Mouse (Mus musculus) neural tube, embryonic 12.5 days (tissue): ENCODE results near the gene Calhm6. TPM values are rescaled to one million over a fixed set of nuclear protein-coding genes. Genes with fewer than 3 reads are reported as not detected.

ENCODE experiments used
- ATAC-seq: fragments of 200-750 bp; cut with Nextera tagmentation; 2 replicates; pipeline ENCODE4 v1.8.0; 2017; ENCODE audit warnings: low read depth, mild to moderate bottlenecking, moderate TSS enrichment, moderate library complexity; ENCODE audit not compliant: low FRiP score
- H3K27ac ChIP-seq: fragments of 300-500 bp; sonication (generic); 2 replicates; pipeline ENCODE4 v1.5.1; 2016
- H3K27me3 ChIP-seq: fragments of 300-500 bp; sonication (generic); replicated peaks from 2 replicates; pipeline ENCODE4 v1.6.1; 2016; ENCODE audit warnings: mild to moderate bottlenecking
- H3K36me3 ChIP-seq: fragments of 300-500 bp; sonication (generic); 2 replicates; pipeline ENCODE4 v1.6.1; 2016; ENCODE audit warnings: mild to moderate bottlenecking
- H3K4me1 ChIP-seq: fragments of 300-500 bp; sonication (generic); 2 replicates; pipeline ENCODE4 v1.6.1; 2016
- H3K4me2 ChIP-seq: fragments of 300-500 bp; sonication (generic); replicated peaks from 2 replicates; pipeline ENCODE4 v1.6.1; 2016; ENCODE audit warnings: mild to moderate bottlenecking
- H3K4me3 ChIP-seq: fragments of 300-500 bp; sonication (generic); 2 replicates; pipeline ENCODE4 v1.5.1; 2016
- H3K9ac ChIP-seq: fragments of 300-500 bp; sonication (generic); 2 replicates; pipeline ENCODE4 v1.6.1; 2016; ENCODE audit warnings: mild to moderate bottlenecking
- H3K9me3 ChIP-seq: fragments of 300-500 bp; sonication (generic); 2 replicates; pipeline ENCODE4 v1.6.1; 2016; ENCODE audit warnings: mild to moderate bottlenecking
- WGBS: fragments of 180-500 bp; shearing (Covaris S2); methylation state at CpG from one replicate; pipeline ENCODE4 v1.1.7; 2016; 5-methylcytosine and 5-hydroxymethylcytosine counted together
- polyA plus RNA-seq: library from polyadenylated mRNA; unstranded; fragments of >200 nt; fragmentation: Nextera tagmentation; extraction: Ambion mirVana; gene quantifications from 2 replicates; pipeline ENCODE4 v1.2.1, GENCODE M21; 2016

Gene Calhm6
- polyA plus RNA-seq, 1 experiment from 2014 or later: 0.29 TPM

DNA sequence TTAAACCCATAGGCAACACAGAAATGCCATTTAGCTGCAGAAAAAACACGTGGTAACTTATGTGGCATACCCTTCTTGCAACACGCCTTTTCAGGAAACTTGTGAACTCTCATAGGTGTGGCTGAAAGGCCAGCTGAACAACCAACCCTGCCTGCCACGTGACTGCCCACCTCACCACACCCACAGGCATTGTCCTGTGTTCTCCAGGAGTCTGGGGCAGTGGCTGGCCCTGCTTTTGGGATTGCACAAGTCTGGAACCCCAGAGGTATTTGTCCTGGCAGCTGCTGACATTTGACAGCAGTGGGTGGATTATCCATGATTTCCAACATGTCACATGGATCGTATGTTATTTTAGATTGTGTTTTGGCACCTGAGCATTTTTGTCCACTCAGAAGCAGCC is 12.0 kb upstream of the Calhm6 start:
- Histone ChIP-seq H3K9me3 (no peaks in the 10 kb centered on the region), H3K4me2 (no peak overlapping the region), H3K9ac (no peak overlapping the region), H3K27ac (no peak overlapping the region), H3K27me3 (no peaks in the 10 kb centered on the region), H3K4me1 (no peaks in the 10 kb centered on the region), H3K4me3 (no peak overlapping the region), H3K36me3 (no peaks in the 10 kb centered on the region)
- ATAC-seq: no peak
- 76% methylated on average over 4 of the region's 4 CpGs for WGBS

DNA sequence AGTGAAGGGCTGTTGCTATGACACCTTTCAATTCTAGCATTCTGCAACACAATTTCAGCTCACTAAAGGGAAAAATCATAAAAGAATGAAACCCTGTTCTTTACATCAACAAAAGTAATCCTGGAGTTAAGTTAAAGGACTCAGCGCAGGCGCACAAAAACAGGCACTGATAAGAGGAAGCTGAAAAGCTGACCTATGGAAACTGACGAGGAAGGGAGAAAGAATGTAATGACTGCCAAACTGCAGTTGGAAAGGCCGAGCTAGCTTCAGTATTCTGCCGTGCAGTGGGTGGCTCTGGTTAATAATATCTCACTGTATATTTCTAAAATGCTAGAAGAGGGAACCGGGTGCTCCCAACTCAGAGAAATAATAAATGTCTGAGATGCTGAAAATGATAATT is 10.2 kb upstream of the Calhm6 start:
- no peaks in the 10 kb centered on the region for H3K27me3 ChIP-seq
- no peak for ATAC-seq
- no peak overlapping the region for H3K4me2 ChIP-seq
- no peak overlapping the region for H3K27ac ChIP-seq
- H3K36me3 ChIP-seq: no peaks in the 10 kb centered on the region
- WGBS: 77% methylated on average over 6 of the region's 6 CpGs
- no peak overlapping the region for H3K4me3 ChIP-seq
- H3K9ac ChIP-seq: no peak overlapping the region
- H3K9me3 ChIP-seq: no peaks in the 10 kb centered on the region
- H3K4me1 ChIP-seq: no peaks in the 10 kb centered on the region

DNA sequence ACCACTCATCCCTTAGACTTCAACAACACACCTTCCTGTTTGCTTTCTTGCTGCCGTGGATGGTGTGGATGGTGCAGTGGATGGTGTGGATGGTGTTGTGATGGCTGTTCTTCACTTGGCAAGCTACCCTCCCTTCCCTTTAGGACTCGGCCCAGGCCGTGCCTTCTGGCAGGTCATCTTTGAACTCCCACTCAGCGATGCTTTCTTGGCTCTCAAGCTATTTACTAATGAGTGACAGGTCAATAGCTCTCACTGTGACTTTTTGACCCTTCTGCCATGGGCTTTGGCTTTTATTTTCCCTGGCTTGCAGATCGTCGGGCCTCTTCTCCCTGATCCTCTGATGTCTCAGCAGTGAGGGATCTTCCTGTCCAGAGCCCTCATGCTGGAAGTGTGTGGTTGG is 8.6 kb upstream of the Calhm6 start:
- no peak overlapping the region for H3K27ac ChIP-seq
- H3K27me3 ChIP-seq: no peaks in the 10 kb centered on the region
- no peaks in the 10 kb centered on the region for H3K9me3 ChIP-seq
- WGBS: 28% methylated on average over 6 of the region's 6 CpGs
- no peak overlapping the region for H3K4me3 ChIP-seq
- no peaks in the 10 kb centered on the region for H3K4me1 ChIP-seq
- no peak for ATAC-seq
- no peak overlapping the region for H3K9ac ChIP-seq
- H3K4me2 ChIP-seq: no peak overlapping the region
- H3K36me3 ChIP-seq: no peaks in the 10 kb centered on the region

DNA sequence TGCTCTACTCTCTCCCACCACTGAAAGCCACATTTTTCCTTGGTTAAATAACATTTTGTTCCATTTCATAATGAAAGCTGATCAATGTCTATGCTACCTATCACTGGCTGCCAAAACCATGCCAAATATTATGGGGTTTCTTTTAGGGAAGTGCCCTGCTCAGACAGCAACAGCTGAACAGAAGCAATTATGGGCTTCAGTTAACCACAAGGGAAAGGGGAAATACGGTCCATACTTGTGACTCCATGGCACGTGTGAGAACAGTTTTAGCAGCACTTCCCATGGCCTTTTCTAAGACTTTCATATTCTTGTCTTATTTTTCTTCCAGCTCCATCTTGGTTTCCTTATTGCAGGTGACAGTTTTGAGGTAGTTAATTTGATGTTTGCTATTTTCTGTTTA is 3.6 kb upstream of the Calhm6 start:
- Histone ChIP-seq H3K9me3 (no peaks in the 10 kb centered on the region), H3K27me3 (0 out of 2 replicates have a peak, but pooled peaks cover 6% of the 10 kb centered on the region), H3K9ac (no peak overlapping the region), H3K27ac (no peak overlapping the region), H3K4me3 (no peak overlapping the region), H3K4me2 (no peak overlapping the region), H3K4me1 (no peaks in the 10 kb centered on the region), H3K36me3 (no peaks in the 10 kb centered on the region)
- ATAC-seq: no peak
- 73% methylated on average over 2 of the region's 2 CpGs for WGBS

DNA sequence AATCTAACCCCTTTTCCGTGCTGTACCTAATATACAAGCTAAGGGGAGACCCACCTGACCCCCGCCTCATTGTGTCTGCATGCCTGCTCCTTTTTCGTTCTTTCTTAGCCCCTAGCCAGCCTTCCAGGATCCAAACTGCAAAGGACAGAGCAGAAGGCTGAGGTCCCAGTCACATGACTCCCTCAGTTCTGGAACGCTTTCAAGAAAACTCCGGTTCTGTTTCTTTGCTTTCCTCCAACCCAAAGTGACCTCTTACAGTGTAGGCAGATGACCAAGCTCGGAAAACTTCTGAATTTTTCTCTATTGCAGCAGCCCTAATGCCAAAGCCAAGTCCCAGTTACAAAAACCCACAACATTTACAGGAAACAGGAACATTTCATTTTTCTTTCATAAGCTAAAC is 607 bp upstream of the Calhm6 start:
- no peaks in the 10 kb centered on the region for H3K9me3 ChIP-seq
- 87% methylated on average over 6 of the region's 6 CpGs for WGBS
- no peak for ATAC-seq
- no peak overlapping the region for H3K4me3 ChIP-seq
- H3K36me3 ChIP-seq: no peaks in the 10 kb centered on the region
- H3K4me2 ChIP-seq: no peak overlapping the region
- no peak overlapping the region for H3K9ac ChIP-seq
- H3K27ac ChIP-seq: no peak overlapping the region
- no peaks in the 10 kb centered on the region for H3K4me1 ChIP-seq
- H3K27me3 ChIP-seq: 0 out of 2 replicates have a peak, but pooled peaks cover 6% of the 10 kb centered on the region

DNA sequence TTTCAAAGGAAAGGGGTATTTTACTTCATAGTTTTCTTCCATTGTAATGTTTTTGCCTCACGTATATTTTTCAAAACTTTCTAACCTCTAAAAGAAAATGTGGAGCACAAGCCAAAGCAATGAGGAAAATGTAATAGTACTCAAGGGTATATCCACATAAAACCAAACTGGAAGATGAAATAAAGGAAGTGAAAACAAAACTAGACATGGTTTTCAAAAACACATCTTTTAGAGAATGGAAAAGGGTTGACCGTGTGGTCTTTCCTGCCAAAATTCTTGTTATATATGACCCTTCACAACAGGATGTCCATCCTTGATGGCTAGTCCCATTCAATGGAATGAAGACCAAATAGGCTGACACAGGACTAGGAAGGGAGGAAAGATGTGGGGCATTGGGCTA is 9.4 kb downstream of the Calhm6 start:
- no peak overlapping the region for H3K27ac ChIP-seq
- no peaks in the 10 kb centered on the region for H3K4me1 ChIP-seq
- 91% methylated on average over 2 of the region's 2 CpGs for WGBS

DNA sequence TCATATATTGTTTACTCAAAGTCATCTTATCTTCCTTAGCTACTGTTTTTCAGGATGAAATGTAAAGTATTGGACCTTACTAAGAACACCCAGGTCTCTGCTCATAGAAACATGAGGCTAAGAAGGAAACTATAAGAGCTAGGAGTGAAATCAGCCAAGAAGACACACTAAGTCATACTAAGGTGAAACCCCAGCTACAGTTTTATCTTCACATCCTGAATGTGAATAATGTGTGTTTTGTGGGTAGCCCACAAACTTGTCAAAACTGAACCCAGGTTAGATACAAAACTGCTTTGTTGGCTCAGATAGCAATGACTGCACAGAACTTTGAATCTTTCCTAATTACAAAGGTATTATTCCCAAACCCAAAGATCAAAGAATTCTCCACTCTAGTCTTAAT is 10.0 kb downstream of the Calhm6 start:
- H3K4me1 ChIP-seq: no peaks in the 10 kb centered on the region
- H3K27me3 ChIP-seq: no peaks in the 10 kb centered on the region
- H3K27ac ChIP-seq: no peak overlapping the region
- no peak for ATAC-seq
- no peak overlapping the region for H3K4me2 ChIP-seq
- no peak overlapping the region for H3K9ac ChIP-seq
- H3K36me3 ChIP-seq: no peaks in the 10 kb centered on the region
- no peak overlapping the region for H3K4me3 ChIP-seq
- H3K9me3 ChIP-seq: no peaks in the 10 kb centered on the region

More for the DNA sequence above, 9.4 kb downstream of the Calhm6 start:
- Histone ChIP-seq H3K9ac (no peak overlapping the region), H3K27me3 (no peaks in the 10 kb centered on the region), H3K9me3 (no peaks in the 10 kb centered on the region), H3K4me3 (no peak overlapping the region), H3K4me2 (no peak overlapping the region), H3K36me3 (no peaks in the 10 kb centered on the region)
- no peak for ATAC-seq

DNA sequence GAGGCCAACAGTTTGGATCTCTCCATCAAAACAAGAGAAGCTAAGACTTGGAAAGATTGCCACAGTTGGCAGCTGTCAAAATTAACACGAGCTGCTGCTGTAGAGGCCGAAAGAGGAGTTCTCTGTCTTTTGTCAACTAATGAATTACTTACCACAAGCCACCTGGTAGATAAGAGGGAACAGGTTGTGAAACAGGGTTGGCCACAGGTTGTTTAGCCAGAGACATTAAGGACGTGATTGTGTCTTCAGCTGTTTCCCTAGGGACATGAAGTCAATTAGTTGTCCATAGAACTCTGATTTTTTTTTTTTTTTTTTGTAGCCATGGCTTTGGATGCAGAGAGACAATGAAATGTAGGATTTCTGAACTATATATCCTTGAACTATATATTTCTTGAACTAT is 10.7 kb downstream of the Calhm6 start:
- no peaks in the 10 kb centered on the region for H3K27me3 ChIP-seq
- no peaks in the 10 kb centered on the region for H3K9me3 ChIP-seq
- no peak overlapping the region for H3K4me3 ChIP-seq
- no peaks in the 10 kb centered on the region for H3K4me1 ChIP-seq
- no peak for ATAC-seq
- H3K36me3 ChIP-seq: no peaks in the 10 kb centered on the region
- 61% methylated on average over 3 of the region's 3 CpGs for WGBS
- H3K4me2 ChIP-seq: no peak overlapping the region
- H3K9ac ChIP-seq: no peak overlapping the region
- no peak overlapping the region for H3K27ac ChIP-seq

DNA sequence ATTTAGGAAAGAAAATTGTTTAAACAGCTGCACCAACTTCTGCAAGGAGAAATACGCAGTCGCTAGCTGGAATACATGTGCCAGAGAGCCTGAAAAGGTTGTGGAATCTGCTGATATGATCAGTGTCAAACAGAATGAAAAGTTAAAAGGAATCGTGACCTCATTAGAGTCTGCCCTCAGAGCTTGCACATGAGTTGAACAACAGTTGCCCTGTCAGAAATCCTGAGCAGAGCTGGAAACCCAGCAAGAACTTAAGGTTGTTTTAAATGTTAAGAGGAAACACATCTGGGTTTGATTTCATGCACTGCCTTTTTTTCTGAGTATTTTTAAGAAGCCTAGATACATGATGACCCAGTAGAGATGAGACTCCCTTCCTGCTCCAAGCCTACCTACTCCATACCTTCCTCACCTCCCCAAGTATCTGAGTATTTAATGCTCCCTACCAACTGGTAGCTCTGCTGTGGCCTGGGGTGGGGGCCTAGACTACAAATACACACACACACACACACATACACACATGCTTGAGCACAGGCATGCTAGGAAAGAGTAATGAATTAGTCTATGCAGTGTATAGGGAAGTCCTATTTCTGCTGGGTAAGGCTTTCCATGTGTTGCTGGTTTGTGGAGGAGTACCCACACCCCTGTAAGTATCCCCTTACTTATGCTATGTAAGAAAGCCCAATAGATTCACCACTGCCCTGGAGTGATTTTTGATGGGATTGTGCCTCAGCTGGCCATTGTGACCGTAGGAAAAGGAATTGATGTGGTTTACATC is 15.6 kb downstream of the Calhm6 start:
- H3K36me3 ChIP-seq: no peaks in the 10 kb centered on the region

DNA sequence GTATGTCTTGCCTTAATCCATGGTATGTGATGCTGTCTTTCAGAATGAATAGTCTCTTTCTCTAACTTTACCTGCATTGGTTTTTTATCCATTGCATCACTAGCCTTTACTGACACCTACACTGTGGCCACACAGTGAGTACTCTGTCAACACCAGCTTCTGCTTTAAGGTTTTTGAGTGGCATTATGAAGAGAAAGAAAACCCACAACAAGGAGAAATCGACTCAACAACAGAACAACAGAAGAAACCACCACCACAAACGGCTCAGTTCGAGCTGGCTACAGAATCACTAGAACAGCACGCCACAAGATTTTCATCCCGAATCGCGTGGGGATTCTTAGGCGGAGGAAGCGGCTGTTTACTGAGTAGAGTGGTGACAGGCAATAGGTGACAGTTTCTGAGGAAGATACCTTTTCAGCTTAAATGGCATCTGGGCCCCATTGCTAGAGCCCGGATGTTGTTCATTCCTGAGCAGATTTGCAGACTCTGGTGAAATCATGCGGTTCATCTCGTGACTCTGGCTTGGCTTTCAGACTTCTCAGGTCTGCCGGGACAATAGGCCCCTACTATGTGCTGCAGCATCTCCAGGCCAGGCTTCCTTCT is 16.8 kb downstream of the Calhm6 start:
- WGBS: 86% methylated on average over 13 of the region's 13 CpGs
- no peak overlapping the region for H3K4me3 ChIP-seq
- no peak overlapping the region for H3K4me2 ChIP-seq
- H3K4me1 ChIP-seq: no peaks in the 10 kb centered on the region
- no peak overlapping the region for H3K27ac ChIP-seq
- H3K27me3 ChIP-seq: no peaks in the 10 kb centered on the region
- H3K36me3 ChIP-seq: no peaks in the 10 kb centered on the region
- no peaks in the 10 kb centered on the region for H3K9me3 ChIP-seq
- ATAC-seq: no peak
- no peak overlapping the region for H3K9ac ChIP-seq

More for the DNA sequence above, 15.6 kb downstream of the Calhm6 start:
- no peak overlapping the region for H3K9ac ChIP-seq
- no peaks in the 10 kb centered on the region for H3K4me1 ChIP-seq
- no peak overlapping the region for H3K27ac ChIP-seq
- no peak overlapping the region for H3K4me2 ChIP-seq
- 76% methylated on average over 4 of the region's 4 CpGs for WGBS
- no peaks in the 10 kb centered on the region for H3K9me3 ChIP-seq
- no peak overlapping the region for H3K4me3 ChIP-seq
- H3K27me3 ChIP-seq: no peaks in the 10 kb centered on the region
- no peak for ATAC-seq

DNA sequence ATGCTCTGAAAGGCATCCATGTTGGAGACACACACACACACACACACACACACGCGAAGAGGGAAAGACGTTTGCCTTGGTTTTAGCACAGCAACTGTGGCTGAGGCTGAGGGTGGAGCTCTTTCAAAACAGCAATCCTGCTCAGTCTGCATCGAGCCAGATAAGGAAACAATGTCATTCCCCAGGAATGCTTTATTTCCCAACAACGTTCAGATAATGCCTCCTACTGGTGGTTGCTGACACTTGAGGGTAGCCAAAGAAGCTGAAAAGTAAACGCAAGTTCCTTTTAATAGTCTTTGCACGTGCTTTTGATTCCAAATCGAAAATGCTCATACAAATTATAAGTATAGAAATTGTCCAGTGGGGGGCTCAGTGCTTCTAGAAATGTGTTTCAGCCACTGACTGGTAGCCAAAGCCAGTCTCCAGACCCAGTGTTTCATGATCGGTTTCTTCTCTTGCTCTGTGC is 31.3 kb downstream of the Calhm6 start, which contains the start of gene Calhm5:
Calhm5 (minus strand) TSS at position 102 of the 466 bp plus-strand sequence.
- H3K4me3 ChIP-seq: no peak within 1 kb of the TSS

DNA sequence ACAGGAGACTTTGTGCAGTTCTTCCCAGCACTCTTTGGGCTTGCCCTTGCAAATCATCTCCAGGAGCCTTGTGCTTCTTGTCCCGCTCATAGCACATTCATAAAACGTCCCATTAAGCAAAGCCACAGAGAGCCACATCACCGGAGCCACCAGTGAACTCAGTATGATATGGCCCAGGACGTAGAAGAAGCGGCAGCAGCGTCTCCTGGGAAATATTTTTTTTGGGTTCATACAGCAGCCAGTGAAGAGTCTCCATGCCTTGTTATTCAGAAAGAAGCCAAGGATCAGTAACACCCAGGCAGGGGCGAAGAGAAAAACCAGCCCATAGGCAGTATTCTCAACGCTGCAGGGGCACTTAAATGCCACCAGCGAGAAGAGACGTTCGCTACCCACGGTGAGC is 31.8 kb downstream of the Calhm6 start:
- H3K27ac ChIP-seq: no peak overlapping the region
- H3K9ac ChIP-seq: peak overlapping the region; percentile 21; the same call in 1 of the 2 replicates
- H3K4me1 ChIP-seq: no peaks in the 10 kb centered on the region
- H3K27me3 ChIP-seq: no peaks in the 10 kb centered on the region
- no peaks in the 10 kb centered on the region for H3K36me3 ChIP-seq
- H3K4me2 ChIP-seq: peak overlapping the region; percentile 45
- no peak overlapping the region for H3K4me3 ChIP-seq
- ATAC-seq: no peak
- no peaks in the 10 kb centered on the region for H3K9me3 ChIP-seq
- 55% methylated on average over 12 of the region's 12 CpGs for WGBS

More for the DNA sequence above, 31.3 kb downstream of the Calhm6 start, which contains the start of gene Calhm5:
- Histone ChIP-seq H3K9me3 (no peaks in the 10 kb centered on the region), H3K27ac (no peak within 1 kb of the TSS), H3K9ac (peak within 1 kb of the TSS; percentile 21; the same call in 1 of the 2 replicates), H3K4me1 (no peaks in the 10 kb centered on the region), H3K36me3 (no peaks in the 10 kb centered on the region), H3K4me2 (peak within 1 kb of the TSS; percentile 45), H3K27me3 (no peaks in the 10 kb centered on the region)
- ATAC-seq: 0 out of 2 replicates have a peak, but pooled peaks have one; percentile 50
- WGBS: 33% methylated on average over 9 of the region's 9 CpGs
